Mouse (Mus musculus) limb, embryonic 14.5 days (tissue): ENCODE results near the gene P2ry4. TPM values are rescaled to one million over a fixed set of nuclear protein-coding genes. Genes with fewer than 3 reads are reported as not detected.
A peak's percentile ranks its signal among the peaks of the same experiment; 100 is the strongest.

Experiments
- ATAC-seq: fragments of 200-750 bp; cut with Nextera tagmentation; 2 replicates; pipeline ENCODE4 v1.8.0; 2017; ENCODE audit warnings: low read depth, moderate number of reproducible peaks, moderate TSS enrichment; ENCODE audit not compliant: low FRiP score
- DNase-seq: peaks from one replicate; pipeline ENCODE4 v3.0.0-alpha.2; 2015; ENCODE audit warnings: low spot score
- H3K27ac ChIP-seq: fragments of 300-500 bp; sonication (generic); replicated peaks from 2 replicates; pipeline ENCODE4 v1.5.1; 2014; ENCODE audit warnings: low read depth, mild to moderate bottlenecking, low read length, moderate library complexity, mixed read lengths
- H3K27me3 ChIP-seq: fragments of 300-500 bp; sonication (generic); 2 replicates; pipeline ENCODE4 v1.6.1; 2014; ENCODE audit warnings: low read length, mixed read lengths; ENCODE audit not compliant: control insufficient read depth, insufficient read depth
- H3K36me3 ChIP-seq: fragments of 300-500 bp; sonication (generic); 2 replicates; pipeline ENCODE4 v1.6.1; 2014; ENCODE audit warnings: mild to moderate bottlenecking, low read length, moderate library complexity, mixed read lengths; ENCODE audit not compliant: control insufficient read depth, insufficient read depth
- H3K4me1 ChIP-seq: fragments of 300-500 bp; sonication (generic); 2 replicates; pipeline ENCODE4 v1.6.1; 2014; ENCODE audit warnings: antibody characterized with exemption, low read length, mixed read lengths; ENCODE audit not compliant: control insufficient read depth, insufficient read depth
- H3K4me2 ChIP-seq: fragments of 300-500 bp; sonication (generic); replicated peaks from 2 replicates; pipeline ENCODE4 v1.6.1; 2014; ENCODE audit warnings: low read depth, mild to moderate bottlenecking, low read length, moderate library complexity; ENCODE audit not compliant: severe bottlenecking
- H3K4me3 ChIP-seq: fragments of 300-500 bp; sonication (generic); replicated peaks from 2 replicates; pipeline ENCODE4 v1.5.1; 2014; ENCODE audit warnings: low read length
- H3K9ac ChIP-seq: fragments of 300-500 bp; sonication (generic); 2 replicates; pipeline ENCODE4 v1.6.1; 2014; ENCODE audit warnings: mild to moderate bottlenecking, low read depth, low read length, moderate library complexity; ENCODE audit not compliant: severe bottlenecking
- H3K9me3 ChIP-seq: fragments of 300-500 bp; sonication (generic); 2 replicates; pipeline ENCODE4 v1.6.1; 2016; ENCODE audit warnings: low read length; ENCODE audit not compliant: control insufficient read depth
- POLR2A ChIP-seq: fragments of 200-500 bp; IDR thresholded peaks from 2 replicates; pipeline ENCODE4 v1.8.0; 2012; ENCODE audit warnings: inconsistent platforms, mild to moderate bottlenecking, moderate library complexity, borderline replicate concordance; ENCODE audit not compliant: insufficient read depth, insufficient read length; ENCODE audit errors: extremely low read depth
- WGBS: fragments of 180-500 bp; shearing (Covaris S2); extraction: QIAGEN DNeasy Blood & Tissue Kit; methylation state at CpG from one replicate; pipeline ENCODE4 v1.1.7; 2014; 5-methylcytosine and 5-hydroxymethylcytosine counted together
- polyA plus RNA-seq, 2 experiments: library from polyadenylated mRNA; depleted of rRNA in 1 of 2; stranded (reverse) in 1 of 2; unstranded in 1 of 2; fragments of >200 nt; fragmentation: Nextera tagmentation in 1 of 2; extraction: Ambion mirVana in 1 of 2; gene quantifications; 2 replicates each; pipeline versions ENCODE4 v1.2.1 to v1.2.3; 2012 to 2014

Gene P2ry4
- polyA plus RNA-seq, 2 experiments, result 0.04 TPM; not detected in 1

DNA sequence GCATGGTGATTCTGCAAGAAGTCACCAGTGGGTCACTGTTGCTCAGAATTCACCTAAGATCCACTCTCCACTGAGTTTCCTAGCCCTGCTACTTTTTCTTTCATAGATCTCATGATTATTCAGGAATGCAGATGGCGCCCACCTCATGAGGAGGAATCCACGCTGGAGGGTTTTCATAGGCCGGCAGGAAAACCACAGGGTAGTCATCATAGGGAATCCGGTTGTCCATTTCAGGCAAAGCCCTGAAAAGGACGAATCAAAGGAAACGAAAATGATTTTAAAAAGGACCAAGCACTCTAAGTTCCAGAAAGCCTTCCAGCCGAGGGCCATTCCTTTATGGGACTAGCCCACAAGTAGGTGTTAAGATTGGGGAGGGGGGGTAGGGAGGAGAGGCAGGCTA is 30.5 kb upstream of the P2ry4 start:
- Histone ChIP-seq H3K9ac (peak overlapping the region; percentile 66), H3K27me3 (no peaks in the 10 kb centered on the region), H3K4me2 (peak overlapping the region; percentile 63), H3K4me3 (peak overlapping the region; percentile 53), H3K9me3 (no peaks in the 10 kb centered on the region), H3K4me1 (no peaks in the 10 kb centered on the region), H3K36me3 (peaks cover 8% of the 10 kb centered on the region), H3K27ac (no peak overlapping the region)
- ATAC-seq (no peak), DNase-seq (no peak)
- no peak for TF ChIP-seq POLR2A
- WGBS, result 32% methylated on average over 7 of the region's 7 CpGs

- 85% methylated on average over 4 of the region's 4 CpGs for WGBS
- Histone ChIP-seq H3K9me3 (no peaks in the 10 kb centered on the region), H3K4me1 (no peaks in the 10 kb centered on the region), H3K36me3 (peaks cover 8% of the 10 kb centered on the region), H3K27ac (no peak overlapping the region), H3K4me2 (no peak overlapping the region), H3K9ac (no peak overlapping the region), H3K4me3 (no peak overlapping the region), H3K27me3 (no peaks in the 10 kb centered on the region)
- DNase-seq, result no peak
- no peak for ATAC-seq
- TF ChIP-seq POLR2A, result no peak
Observed at GRCm38 (mm10) chrX:100624242-100624641, 29.6 kb upstream of the P2ry4 start.

GRCm38 (mm10) chrX:100621366-100621765 is 26.7 kb upstream of the P2ry4 start:
- no peak for ATAC-seq
- peaks cover 8% of the 10 kb centered on the region for H3K36me3 ChIP-seq

GRCm38 (mm10) chrX:100618488-100618887 is 23.8 kb upstream of the P2ry4 start:
- no peak for TF ChIP-seq POLR2A
- H3K9me3 ChIP-seq, result no peaks in the 10 kb centered on the region
- peaks cover 7% of the 10 kb centered on the region for H3K36me3 ChIP-seq
- no peak overlapping the region for H3K4me2 ChIP-seq
- WGBS, result 69% methylated on average over 3 of the region's 3 CpGs
- ATAC-seq (no peak), DNase-seq (no peak)
- H3K9ac ChIP-seq, result no peak overlapping the region
- H3K4me1 ChIP-seq, result no peaks in the 10 kb centered on the region
- H3K27me3 ChIP-seq, result peaks cover 4% of the 10 kb centered on the region; the same call in 1 of the 2 replicates
- H3K27ac ChIP-seq, result no peak overlapping the region
- H3K4me3 ChIP-seq, result no peak overlapping the region

More at GRCm38 (mm10) chrX:100621366-100621765, 26.7 kb upstream of the P2ry4 start:
- WGBS, result 67% methylated on average over 2 of the region's 2 CpGs
- H3K9me3 ChIP-seq, result no peaks in the 10 kb centered on the region
- no peak overlapping the region for H3K4me2 ChIP-seq
- H3K27ac ChIP-seq, result no peak overlapping the region
- H3K27me3 ChIP-seq, result peaks cover 4% of the 10 kb centered on the region; the same call in 1 of the 2 replicates
- no peak overlapping the region for H3K9ac ChIP-seq
- no peak overlapping the region for H3K4me3 ChIP-seq
- H3K4me1 ChIP-seq, result no peaks in the 10 kb centered on the region
- no peak for DNase-seq
- TF ChIP-seq POLR2A, result no peak

- Histone ChIP-seq H3K4me3 (no peak within 1 kb of the TSS), H3K9ac (no peak within 1 kb of the TSS), H3K27me3 (no peaks in the 10 kb centered on the region), H3K9me3 (no peaks in the 10 kb centered on the region), H3K4me2 (no peak within 1 kb of the TSS), H3K27ac (no peak within 1 kb of the TSS), H3K4me1 (no peaks in the 10 kb centered on the region), H3K36me3 (no peaks in the 10 kb centered on the region)
- no peak for TF ChIP-seq POLR2A
- DNase-seq, result no peak
- WGBS, result 65% methylated on average over 1 of the region's 1 CpGs
- no peak for ATAC-seq
Observed at GRCm38 (mm10) chrX:100605314-100605713, 10.6 kb upstream of the P2ry4 start, which contains the start of gene Arr3. TSS of gene Arr3 (plus strand) at chrX:100605497.

- DNase-seq (no peak), ATAC-seq (no peak)
- no peaks in the 10 kb centered on the region for H3K36me3 ChIP-seq
- WGBS, result 64% methylated on average over 4 of the region's 4 CpGs
- no peak overlapping the region for H3K4me3 ChIP-seq
- no peak overlapping the region for H3K27ac ChIP-seq
- H3K27me3 ChIP-seq, result no peaks in the 10 kb centered on the region; the same call in 1 of the 2 replicates
- H3K4me1 ChIP-seq, result no peaks in the 10 kb centered on the region
- H3K4me2 ChIP-seq, result no peak overlapping the region
- no peak for TF ChIP-seq POLR2A
- H3K9ac ChIP-seq, result no peak overlapping the region
- no peaks in the 10 kb centered on the region for H3K9me3 ChIP-seq
Observed at GRCm38 (mm10) chrX:100599755-100600154, 5.1 kb upstream of the P2ry4 start.
